ENCODE assay signal across 23 mouse cellular contexts in genomic region chr15:95068799-95069198, GRCm38 (mm10).
DNase-seq lines count a peak whose midpoint lies in the region; ATAC-seq and TF ChIP-seq lines count a peak whose summit lies in the region.
"Had no signal": no experiment of that assay in that cellular context is flagged by ENCODE, and none has a peak within 500 bp of the region (broad histone marks: within the 10 kb centered on the region; RNA-seq: fewer than 3 reads in every experiment).

No protein-coding gene starts in this region.

- no peak for TF ChIP-seq POLR2A in cortical plate, adult 2 months (IDR thresholded peaks at IDR 0.05; ENCODE audit: extremely low read depth, insufficient read depth, low read length)
- no peak for TF ChIP-seq POLR2A in lung, adult 2 months (IDR thresholded peaks at IDR 0.05; ENCODE audit: borderline replicate concordance, extremely low read depth, low read depth, low read length)

- peak overlapping the region; percentile 4 for H3K27ac ChIP-seq in midbrain, embryonic 15.5 days
- H3K27ac ChIP-seq in midbrain, embryonic 16.5 days (ENCODE audit: low read length): no peak overlapping the region
- H3K27ac ChIP-seq in cortical plate, adult 2 months (ENCODE audit: insufficient read depth, low read length): peak overlapping the region; percentile 76
- H3K27ac ChIP-seq: hindbrain, embryonic 10.5 days; limb, embryonic 15.5 days; liver, embryonic 15.5 days; stomach, embryonic 15.5 days had no signal

- no peaks in the 10 kb centered on the region for H3K36me3 ChIP-seq in midbrain, embryonic 15.5 days (replicated peaks)
- H3K36me3 ChIP-seq in midbrain, embryonic 16.5 days (ENCODE audit: control insufficient read depth, insufficient read depth, low read length): no peaks in the 10 kb centered on the region
- H3K36me3 ChIP-seq: heart, embryonic 12.5 days; hindbrain, embryonic 10.5 days; limb, embryonic 15.5 days; liver, embryonic 15.5 days; stomach, embryonic 15.5 days had no signal

- 69% methylated on average over 1 of the region's 1 CpGs for WGBS in midbrain, embryonic 15.5 days
- 52% methylated on average over 1 of the region's 1 CpGs for WGBS in midbrain, embryonic 16.5 days
- WGBS in lung, adult 2 months: 80% methylated on average over 1 of the region's 1 CpGs

- ATAC-seq in midbrain, embryonic 15.5 days (replicated peaks): no peak
- no peak for ATAC-seq in midbrain, embryonic 16.5 days
- ATAC-seq: forebrain, embryonic 14.5 days; intestine, postnatal 0 days had no signal

- H3K4me2 ChIP-seq in midbrain, embryonic 15.5 days: no peak overlapping the region
- H3K4me2 ChIP-seq in midbrain, embryonic 16.5 days (ENCODE audit: low read length): no peak overlapping the region
- H3K4me2 ChIP-seq: heart, embryonic 12.5 days; limb, embryonic 15.5 days; liver, embryonic 15.5 days; stomach, embryonic 15.5 days had no signal

- peak; percentile 43 to 74 for DNase-seq in layer of hippocampus, adult 18-20 months (ENCODE audit: low spot score in 2 of 2)
- no peak for DNase-seq in layer of hippocampus, postnatal 36 days
- peak; percentile 73 for DNase-seq in layer of hippocampus, adult 9-11 months
- DNase-seq in lung, adult 2 months: no peak
- DNase-seq: adrenal gland, adult 2 months; gastrocnemius, postnatal 14 days; heart, adult 11 months; heart, postnatal 10 days; kidney, postnatal 4 days; left cerebral cortex, postnatal 4 days; lung, postnatal 4 days; right cerebral cortex, postnatal 4 days; thymus, postnatal 25 days had no signal

- no peak overlapping the region for H3K4me3 ChIP-seq in midbrain, embryonic 15.5 days
- no peak overlapping the region for H3K4me3 ChIP-seq in midbrain, embryonic 16.5 days (ENCODE audit: low read depth, low read length)
- H3K4me3 ChIP-seq in cortical plate, adult 2 months (ENCODE audit: insufficient read depth, low read length): no peak overlapping the region
- no peak overlapping the region for H3K4me3 ChIP-seq in lung, adult 2 months (replicated peaks; ENCODE audit: extremely low read depth, low read depth, low read length)
- H3K4me3 ChIP-seq: heart, embryonic 12.5 days; hindbrain, embryonic 10.5 days; limb, embryonic 15.5 days; liver, embryonic 15.5 days; stomach, embryonic 15.5 days had no signal

- no peaks in the 10 kb centered on the region for H3K27me3 ChIP-seq in midbrain, embryonic 15.5 days (replicated peaks)
- no peaks in the 10 kb centered on the region for H3K27me3 ChIP-seq in midbrain, embryonic 16.5 days (ENCODE audit: control insufficient read depth, insufficient read depth, low read depth, low read length)
- H3K27me3 ChIP-seq: heart, embryonic 12.5 days; limb, embryonic 15.5 days; liver, embryonic 15.5 days; stomach, embryonic 15.5 days had no signal

- H3K9me3 ChIP-seq in midbrain, embryonic 15.5 days: no peaks in the 10 kb centered on the region
- no peaks in the 10 kb centered on the region for H3K9me3 ChIP-seq in midbrain, embryonic 16.5 days (replicated peaks; ENCODE audit: control insufficient read depth, low read length, poor library complexity, severe bottlenecking)
- H3K9me3 ChIP-seq: heart, embryonic 12.5 days; hindbrain, embryonic 10.5 days; limb, embryonic 15.5 days; liver, embryonic 15.5 days; stomach, embryonic 15.5 days had no signal

- H3K4me1 ChIP-seq in midbrain, embryonic 15.5 days: 0 out of 2 replicates have a peak, but pooled peaks cover 10% of the 10 kb centered on the region
- H3K4me1 ChIP-seq in midbrain, embryonic 16.5 days (ENCODE audit: control insufficient read depth, insufficient read depth, low read length): 0 out of 2 replicates have a peak, but pooled peaks cover 2% of the 10 kb centered on the region
- peaks cover 7% of the 10 kb centered on the region; the same call in 1 of the 2 replicates for H3K4me1 ChIP-seq in cortical plate, adult 2 months (ENCODE audit: control insufficient read depth, insufficient read depth, low read length)
- H3K4me1 ChIP-seq in lung, adult 2 months (ENCODE audit: control insufficient read depth, insufficient read depth, low read length): no peaks in the 10 kb centered on the region
- H3K4me1 ChIP-seq: heart, embryonic 12.5 days; limb, embryonic 15.5 days; liver, embryonic 15.5 days; stomach, embryonic 15.5 days had no signal

- no peak for TF ChIP-seq CTCF in cortical plate, adult 2 months (IDR thresholded peaks at IDR 0.05; ENCODE audit: extremely low read depth, insufficient read depth, low read length)
- TF ChIP-seq CTCF in lung, adult 2 months (IDR thresholded peaks at IDR 0.05; ENCODE audit: insufficient read depth, low read length): no peak

- H3K9ac ChIP-seq in midbrain, embryonic 15.5 days: no peak overlapping the region
- H3K9ac ChIP-seq in midbrain, embryonic 16.5 days (ENCODE audit: low read depth, low read length): no peak overlapping the region
- H3K9ac ChIP-seq: heart, embryonic 12.5 days; limb, embryonic 15.5 days; liver, embryonic 15.5 days; stomach, embryonic 15.5 days had no signal

Comparison
In these comparisons a context has a peak if more than half of its experiments do, and no peak if none do; other contexts are left out.
1. DNase-seq: peak in layer of hippocampus, adult 18-20 months (2 of 2) and layer of hippocampus, adult 9-11 months (single experiment); none in layer of hippocampus, postnatal 36 days (0 of 2) and lung, adult 2 months (single experiment).